Mouse (Mus musculus): ENCODE measurements at regions not wholly inside any gene's neighbourhood (a gene's known extent, or its start where the extent isn't known, plus 50 kb on each side); places are given as distances from the start of the nearest gene placed in this dataset.

- DNase-seq = no peak
Observed at GRCm38 (mm10) chr7:145034385-145034784, 94.7 kb upstream of the Ccnd1 start.

GRCm38 (mm10) chr7:145031275-145031674 lies 91.5 kb upstream of the Ccnd1 start:
- DNase-seq = no peak

- DNase-seq = peak; percentile 23
Observed at GRCm38 (mm10) chr7:145030635-145031141, 91.0 kb upstream of the Ccnd1 start.

GRCm38 (mm10) chr7:145029622-145030021 lies 89.9 kb upstream of the Ccnd1 start:
- no peak for DNase-seq

- no peak for DNase-seq
Observed at GRCm38 (mm10) chr7:145029124-145029523, 89.4 kb upstream of the Ccnd1 start.

- no peak for DNase-seq
Observed at GRCm38 (mm10) chr7:145027061-145027460, 87.3 kb upstream of the Ccnd1 start.

GRCm38 (mm10) chr7:145026014-145026285 lies 86.2 kb upstream of the Ccnd1 start:
- DNase-seq = no peak

- DNase-seq = no peak
Observed at GRCm38 (mm10) chr7:145025186-145026013, 85.7 kb upstream of the Ccnd1 start.

GRCm38 (mm10) chr7:145024651-145025050 lies 84.9 kb upstream of the Ccnd1 start:
- no peak for DNase-seq

GRCm38 (mm10) chr7:145019137-145019536 lies 79.4 kb upstream of the Ccnd1 start:
- DNase-seq = no peak

- no peak for DNase-seq
Observed at GRCm38 (mm10) chr7:145018149-145018548, 78.4 kb upstream of the Ccnd1 start.

GRCm38 (mm10) chr7:145015463-145016085 lies 75.8 kb upstream of the Ccnd1 start:
- DNase-seq = no peak

- DNase-seq = no peak
Observed at GRCm38 (mm10) chr7:145010757-145011156, 71.0 kb upstream of the Ccnd1 start.

- no peak for DNase-seq
Observed at GRCm38 (mm10) chr7:145010004-145010403, 70.3 kb upstream of the Ccnd1 start.

GRCm38 (mm10) chr7:145008662-145009333 lies 69.1 kb upstream of the Ccnd1 start:
- no peak for DNase-seq

- no peak for DNase-seq
Observed at GRCm38 (mm10) chr7:145007216-145007615, 67.5 kb upstream of the Ccnd1 start.

- no peak for DNase-seq
Observed at GRCm38 (mm10) chr7:145001503-145002084, 61.9 kb upstream of the Ccnd1 start.

- DNase-seq = no peak
Observed at GRCm38 (mm10) chr7:144999741-145000140, 60.0 kb upstream of the Ccnd1 start.

GRCm38 (mm10) chr7:144996847-144997246 lies 57.1 kb upstream of the Ccnd1 start:
- DNase-seq = no peak

- no peak for DNase-seq
Observed at GRCm38 (mm10) chr7:144994229-144994628, 54.5 kb upstream of the Ccnd1 start.

GRCm38 (mm10) chr7:144993566-144993965 lies 53.8 kb upstream of the Ccnd1 start:
- DNase-seq = no peak

- no peak for DNase-seq
Observed at GRCm38 (mm10) chr7:144991760-144992159, 52.0 kb upstream of the Ccnd1 start.
